Mouse (Mus musculus) limb, embryonic 11.5 days (tissue): Measurements from ENCODE around the gene Selp. TPM values are rescaled to one million over a fixed set of nuclear protein-coding genes. Genes with fewer than 3 reads are reported as not detected.

Experiments
- ATAC-seq: fragments of 200-750 bp; cut with Nextera tagmentation; 2 replicates; pipeline ENCODE4 v1.8.0; 2017; ENCODE audit warnings: low read depth; ENCODE audit not compliant: insufficient number of reproducible peaks, low FRiP score, low TSS enrichment
- DNase-seq: peaks from one replicate; pipeline ENCODE4 v3.0.0-alpha.2; 2015; ENCODE audit warnings: low spot score
- H3K27ac ChIP-seq: fragments of 300-500 bp; sonication (generic); replicated peaks from 2 replicates; pipeline ENCODE4 v1.5.1; 2014; ENCODE audit warnings: low read depth, mild to moderate bottlenecking, low read length
- H3K27me3 ChIP-seq: fragments of 300-500 bp; sonication (generic); 2 replicates; pipeline ENCODE4 v1.6.1; 2014; ENCODE audit warnings: mild to moderate bottlenecking, low read length, mixed read lengths; ENCODE audit not compliant: control insufficient read depth, insufficient read depth
- H3K36me3 ChIP-seq: fragments of 300-500 bp; sonication (generic); 2 replicates; pipeline ENCODE4 v1.6.1; 2014; ENCODE audit warnings: mild to moderate bottlenecking, low read length, moderate library complexity, mixed read lengths; ENCODE audit not compliant: control insufficient read depth, insufficient read depth
- H3K4me1 ChIP-seq: fragments of 300-500 bp; sonication (generic); 2 replicates; pipeline ENCODE4 v1.6.1; 2014; ENCODE audit warnings: low read length, mixed read lengths; ENCODE audit not compliant: control insufficient read depth, insufficient read depth
- H3K4me2 ChIP-seq: fragments of 300-500 bp; sonication (generic); 2 replicates; pipeline ENCODE4 v1.6.1; 2014; ENCODE audit warnings: low read depth, mild to moderate bottlenecking, moderate library complexity; ENCODE audit not compliant: severe bottlenecking
- H3K4me3 ChIP-seq: fragments of 300-500 bp; sonication (generic); 2 replicates; pipeline ENCODE4 v1.5.1; 2014; ENCODE audit warnings: low read depth, low read length
- H3K9ac ChIP-seq: fragments of 300-500 bp; sonication (generic); 2 replicates; pipeline ENCODE4 v1.6.1; 2014; ENCODE audit warnings: mild to moderate bottlenecking, low read length
- H3K9me3 ChIP-seq: fragments of 300-500 bp; sonication (generic); 2 replicates; pipeline ENCODE4 v1.6.1; 2016; ENCODE audit warnings: low read length; ENCODE audit not compliant: control insufficient read depth
- WGBS: fragments of 180-500 bp; shearing (Covaris S2); extraction: QIAGEN DNeasy Blood & Tissue Kit; methylation state at CpG from one replicate; pipeline ENCODE4 v1.1.7; 2014; 5-methylcytosine and 5-hydroxymethylcytosine counted together
- polyA plus RNA-seq: library from polyadenylated mRNA; unstranded; fragments of >200 nt; fragmentation: Nextera tagmentation; extraction: Ambion mirVana; gene quantifications from 2 replicates; pipeline ENCODE4 v1.2.1, GENCODE M21; 2014

The Selp gene
- polyA plus RNA-seq: 0.07 TPM in 1 of 2 replicates, not detected in the other

DNA sequence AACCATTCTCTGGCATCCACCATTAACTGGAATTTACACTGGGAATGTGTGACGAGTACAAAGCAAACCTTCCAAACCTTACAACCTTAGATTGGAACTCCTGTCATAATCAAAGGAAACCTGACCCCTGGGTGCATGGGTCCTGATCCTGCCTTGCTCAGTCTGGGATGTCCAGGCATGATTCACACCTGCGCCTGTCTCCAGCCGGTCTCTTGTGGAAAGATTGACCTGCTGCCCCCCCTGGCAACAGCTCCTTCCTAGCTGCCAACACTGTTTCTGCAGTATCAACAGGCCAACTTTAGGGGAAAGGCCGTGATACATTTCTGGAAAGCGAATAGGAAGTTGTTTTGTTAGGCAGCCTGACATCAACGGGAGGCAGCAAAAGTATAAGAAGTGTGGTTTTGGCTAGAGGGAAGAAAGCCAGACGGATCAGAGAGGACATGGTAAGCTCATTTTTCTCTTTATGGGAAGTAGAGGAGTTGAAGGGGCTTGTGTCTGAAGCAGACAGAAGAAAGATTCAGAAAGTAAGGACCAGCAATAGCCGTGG is at the start of gene Selp:
Selp (plus strand) TSS at position 318 of the 547 bp plus-strand sequence.
- no peak within 1 kb of the TSS for H3K27ac ChIP-seq
- no peaks in the 10 kb centered on the region for H3K27me3 ChIP-seq
- H3K36me3 ChIP-seq: no peaks in the 10 kb centered on the region
- no peak within 1 kb of the TSS for H3K4me3 ChIP-seq
- 79% methylated on average over 8 of the region's 8 CpGs for WGBS
- no peaks in the 10 kb centered on the region for H3K4me1 ChIP-seq
- H3K9ac ChIP-seq: no peak within 1 kb of the TSS
- H3K4me2 ChIP-seq: no peak within 1 kb of the TSS
- ATAC-seq: no peak
- DNase-seq: no peak
- no peaks in the 10 kb centered on the region for H3K9me3 ChIP-seq

- no peaks in the 10 kb centered on the region for H3K36me3 ChIP-seq
- no peaks in the 10 kb centered on the region for H3K4me1 ChIP-seq
- H3K9me3 ChIP-seq: no peaks in the 10 kb centered on the region
- ATAC-seq: no peak
- no peak for DNase-seq
- H3K9ac ChIP-seq: no peak overlapping the region
- H3K27me3 ChIP-seq: no peaks in the 10 kb centered on the region
- H3K27ac ChIP-seq: no peak overlapping the region
- H3K4me3 ChIP-seq: no peak overlapping the region
- no peak overlapping the region for H3K4me2 ChIP-seq
Observed at GRCm38 (mm10) chr1:164069261-164069660, 45.8 kb upstream of the Selp start.

- WGBS: 87% methylated on average over 4 of the region's 4 CpGs
- no peaks in the 10 kb centered on the region for H3K36me3 ChIP-seq
- ATAC-seq: no peak
Observed at GRCm38 (mm10) chr1:164070461-164070860, 44.6 kb upstream of the Selp start.

DNA sequence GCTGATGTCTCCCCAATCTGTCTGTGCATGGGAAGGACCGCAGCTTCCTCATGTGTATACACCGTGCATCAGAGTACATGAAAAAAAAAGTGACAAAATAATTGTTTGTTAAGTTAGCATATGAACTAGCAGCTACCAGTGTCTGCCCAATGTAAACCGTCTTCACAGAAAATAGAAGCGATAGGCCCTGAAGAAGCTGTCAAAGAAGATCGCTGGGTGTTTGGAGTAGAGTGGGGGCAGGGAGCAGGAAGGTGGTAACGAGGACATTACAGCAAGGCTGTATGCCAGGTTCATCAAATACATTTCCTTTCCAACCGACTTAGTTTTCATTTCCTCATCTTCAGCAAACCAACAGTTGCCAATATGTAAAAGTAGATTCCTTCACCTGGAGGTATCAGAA is 44.0 kb upstream of the Selp start:
- Histone ChIP-seq H3K27ac (no peak overlapping the region), H3K4me3 (no peak overlapping the region), H3K4me1 (no peaks in the 10 kb centered on the region), H3K9me3 (no peaks in the 10 kb centered on the region), H3K36me3 (no peaks in the 10 kb centered on the region), H3K4me2 (no peak overlapping the region), H3K27me3 (no peaks in the 10 kb centered on the region), H3K9ac (no peak overlapping the region)
- DNase-seq: no peak
- no peak for ATAC-seq
- WGBS: 83% methylated on average over 7 of the region's 7 CpGs

More at GRCm38 (mm10) chr1:164070461-164070860, 44.6 kb upstream of the Selp start:
- H3K4me1 ChIP-seq: no peaks in the 10 kb centered on the region
- no peak for DNase-seq
- H3K27me3 ChIP-seq: no peaks in the 10 kb centered on the region
- no peak overlapping the region for H3K4me3 ChIP-seq
- no peak overlapping the region for H3K27ac ChIP-seq
- H3K4me2 ChIP-seq: no peak overlapping the region
- no peak overlapping the region for H3K9ac ChIP-seq
- H3K9me3 ChIP-seq: no peaks in the 10 kb centered on the region

DNA sequence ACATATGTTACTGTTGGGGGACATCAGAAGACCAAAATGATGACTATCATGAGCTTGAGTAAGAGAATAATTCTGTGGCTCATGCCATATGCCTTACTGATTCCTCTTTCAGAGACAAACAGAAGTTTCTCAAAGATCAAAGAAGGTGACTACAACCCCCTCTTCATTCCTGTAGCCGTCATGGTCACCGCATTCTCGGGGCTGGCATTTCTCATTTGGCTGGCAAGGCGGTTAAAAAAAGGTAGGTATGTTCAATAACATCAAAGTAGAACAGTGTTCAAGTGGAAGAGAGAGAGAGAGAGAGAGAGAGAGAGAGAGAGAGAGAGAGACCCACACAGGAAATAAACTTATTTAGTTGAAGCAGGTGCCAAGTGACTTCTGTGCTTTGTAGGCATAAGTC is 43.1 kb upstream of the Selp start:
- Histone ChIP-seq H3K9ac (no peak overlapping the region), H3K27ac (no peak overlapping the region), H3K4me3 (no peak overlapping the region), H3K4me1 (no peaks in the 10 kb centered on the region), H3K4me2 (no peak overlapping the region), H3K36me3 (no peaks in the 10 kb centered on the region), H3K9me3 (no peaks in the 10 kb centered on the region), H3K27me3 (no peaks in the 10 kb centered on the region)
- WGBS: 83% methylated on average over 4 of the region's 4 CpGs
- no peak for ATAC-seq
- no peak for DNase-seq

DNA sequence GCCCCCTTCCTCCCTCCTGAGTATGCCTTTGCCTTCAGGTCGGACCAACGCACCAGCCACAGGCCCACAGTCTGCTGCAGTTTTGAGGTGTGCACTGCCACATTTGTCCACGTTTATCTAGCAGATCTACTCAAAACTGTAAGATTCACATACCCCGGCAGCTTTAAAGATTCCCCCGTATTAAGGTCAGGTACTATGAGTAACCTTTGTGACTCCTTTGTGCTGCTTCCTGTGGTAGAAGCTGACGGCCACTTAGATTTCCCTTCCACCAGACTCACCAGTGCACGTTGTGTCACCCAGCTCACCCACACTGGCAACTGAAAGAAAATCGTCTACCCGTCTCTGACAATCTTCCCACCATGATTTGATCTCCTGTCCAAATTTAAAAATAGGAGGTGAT is 42.0 kb upstream of the Selp start:
- Histone ChIP-seq H3K9ac (no peak overlapping the region), H3K4me2 (no peak overlapping the region), H3K4me1 (no peaks in the 10 kb centered on the region), H3K9me3 (no peaks in the 10 kb centered on the region), H3K27me3 (no peaks in the 10 kb centered on the region), H3K36me3 (no peaks in the 10 kb centered on the region), H3K4me3 (no peak overlapping the region), H3K27ac (no peak overlapping the region)
- no peak for DNase-seq
- no peak for ATAC-seq
- 88% methylated on average over 9 of the region's 9 CpGs for WGBS

DNA sequence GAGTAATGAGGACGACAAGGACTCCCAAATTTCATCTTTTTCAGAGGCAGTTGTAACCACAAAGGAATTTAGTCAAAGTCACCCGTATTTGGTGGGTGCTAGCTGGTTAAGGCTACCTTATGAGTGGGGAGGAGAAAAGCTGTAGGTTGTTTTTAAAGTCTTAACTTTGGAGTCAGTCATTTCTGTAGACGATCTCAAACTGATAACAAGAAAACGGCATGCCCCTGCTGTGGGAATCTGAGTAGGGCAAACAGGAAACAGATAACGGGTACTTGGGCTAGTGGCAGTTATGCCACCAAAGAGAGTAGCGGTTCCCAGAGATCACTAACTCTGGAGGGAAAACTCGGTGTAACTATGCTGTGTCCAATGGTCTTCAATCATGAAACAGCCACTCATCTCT is 41.3 kb upstream of the Selp start:
- Histone ChIP-seq H3K4me3 (no peak overlapping the region), H3K9me3 (no peaks in the 10 kb centered on the region), H3K27ac (no peak overlapping the region), H3K9ac (no peak overlapping the region), H3K4me1 (no peaks in the 10 kb centered on the region), H3K27me3 (no peaks in the 10 kb centered on the region), H3K36me3 (no peaks in the 10 kb centered on the region), H3K4me2 (no peak overlapping the region)
- ATAC-seq (no peak), DNase-seq (no peak)
- WGBS: 83% methylated on average over 7 of the region's 7 CpGs

DNA sequence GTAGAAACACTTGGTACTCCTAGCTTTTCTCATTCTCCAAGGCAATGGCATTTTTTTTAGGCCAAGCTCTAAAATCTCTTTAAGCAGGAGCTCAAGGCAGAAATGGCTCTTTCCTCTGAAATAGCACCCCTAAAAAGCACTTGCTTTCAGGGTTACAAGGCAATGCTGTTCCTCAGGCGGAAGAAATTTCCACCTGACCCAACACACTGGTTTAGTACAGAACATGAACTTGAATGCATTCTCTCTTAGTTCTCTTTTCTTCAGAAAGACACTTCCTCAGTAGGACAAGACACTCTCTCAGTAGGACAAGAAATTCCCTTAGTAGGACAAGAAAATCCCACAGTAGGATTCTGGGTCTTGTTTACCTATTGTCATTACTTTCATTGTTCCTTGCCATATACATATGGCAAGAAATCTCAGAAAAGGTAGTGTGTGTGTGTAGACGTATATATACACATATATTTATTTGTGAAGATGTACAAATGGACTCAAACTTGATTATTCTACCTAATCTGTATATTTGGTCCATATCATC is 40.4 kb upstream of the Selp start:
- ATAC-seq (no peak), DNase-seq (no peak)
- Histone ChIP-seq H3K4me3 (no peak overlapping the region), H3K27ac (no peak overlapping the region), H3K27me3 (no peaks in the 10 kb centered on the region), H3K9ac (no peak overlapping the region), H3K9me3 (no peaks in the 10 kb centered on the region), H3K4me1 (no peaks in the 10 kb centered on the region), H3K4me2 (no peak overlapping the region), H3K36me3 (no peaks in the 10 kb centered on the region)
- WGBS: 95% methylated on average over 2 of the region's 2 CpGs

- ATAC-seq: no peak
- 86% methylated on average over 1 of the region's 1 CpGs for WGBS
- Histone ChIP-seq H3K9ac (no peak overlapping the region), H3K4me2 (no peak overlapping the region), H3K27ac (no peak overlapping the region), H3K9me3 (no peaks in the 10 kb centered on the region), H3K36me3 (no peaks in the 10 kb centered on the region), H3K27me3 (no peaks in the 10 kb centered on the region), H3K4me1 (no peaks in the 10 kb centered on the region), H3K4me3 (no peak overlapping the region)
- DNase-seq: no peak
Observed at GRCm38 (mm10) chr1:164075416-164075815, 39.6 kb upstream of the Selp start.
